Mouse (Mus musculus): ENCODE data around the gene Gdap1l1.
"Not testable (repeated sequence)": the region's sequence is repeated elsewhere in the genome, so short reads cannot be mapped to it uniquely, and the experiment has no call there.

Gene Gdap1l1

DNA sequence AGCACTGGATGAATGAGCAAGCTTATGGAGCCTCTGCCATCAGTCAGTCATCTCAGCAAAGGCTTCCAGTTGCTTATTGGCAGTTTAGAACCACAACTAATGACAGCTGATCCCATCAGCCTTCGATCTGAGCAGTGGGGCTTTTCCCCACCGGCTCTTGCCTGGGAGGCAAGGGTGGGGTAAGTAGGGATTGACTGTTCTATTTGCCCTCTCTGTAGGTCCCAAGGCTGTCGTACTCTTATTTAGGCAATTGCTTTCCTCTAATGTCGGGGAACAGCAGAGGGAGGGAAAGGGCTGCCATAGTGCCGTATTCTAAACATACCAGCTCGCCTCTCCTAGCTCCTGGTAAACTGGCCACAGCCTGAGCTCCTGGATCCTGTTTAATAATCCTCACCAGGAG is 13.7 kb upstream of the Gdap1l1 start, which contains the start of gene Oser1:
Gene Oser1 (minus strand): TSS at position 101 of the 400 bp plus-strand sequence.
- no peak for DNase-seq (ENCODE audit: low spot score)

DNA sequence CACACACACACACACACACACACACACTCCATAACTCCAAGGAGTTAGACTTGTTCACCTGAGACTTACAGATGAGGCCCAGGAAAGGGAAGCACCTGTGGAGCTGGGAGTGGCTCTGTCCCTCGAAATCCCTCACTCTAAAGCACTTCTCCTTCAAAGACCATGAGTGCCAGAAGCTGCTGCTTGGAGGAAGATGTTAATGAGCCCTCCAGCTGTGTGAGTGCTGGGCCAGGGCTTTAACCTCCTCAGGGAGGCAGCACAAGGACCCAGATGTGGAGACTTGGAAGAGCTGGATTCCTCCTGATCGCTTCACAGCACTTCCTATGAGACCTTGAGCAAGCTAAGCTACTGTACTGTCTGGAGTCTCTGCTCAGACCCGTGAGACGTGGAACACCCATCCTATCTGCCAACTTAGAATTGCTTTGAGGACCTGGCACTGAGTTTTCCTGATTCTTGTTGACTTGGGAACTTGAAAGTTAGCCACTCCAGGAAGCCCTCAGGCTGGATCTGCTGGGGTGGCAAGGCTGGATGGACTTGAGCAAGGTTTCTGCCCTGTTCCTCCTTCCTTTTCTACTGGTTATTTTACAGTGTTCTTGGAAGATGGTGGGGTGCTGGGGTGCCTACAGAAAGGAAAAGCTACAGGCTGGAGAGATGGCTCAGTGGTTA is 9.8 kb upstream of the Gdap1l1 start:
- DNase-seq (ENCODE audit: low spot score), result no peak

GRCm38 (mm10) chr2:163431289-163431688 is 7.0 kb upstream of the Gdap1l1 start:
- no peak for DNase-seq (ENCODE audit: low spot score)

DNA sequence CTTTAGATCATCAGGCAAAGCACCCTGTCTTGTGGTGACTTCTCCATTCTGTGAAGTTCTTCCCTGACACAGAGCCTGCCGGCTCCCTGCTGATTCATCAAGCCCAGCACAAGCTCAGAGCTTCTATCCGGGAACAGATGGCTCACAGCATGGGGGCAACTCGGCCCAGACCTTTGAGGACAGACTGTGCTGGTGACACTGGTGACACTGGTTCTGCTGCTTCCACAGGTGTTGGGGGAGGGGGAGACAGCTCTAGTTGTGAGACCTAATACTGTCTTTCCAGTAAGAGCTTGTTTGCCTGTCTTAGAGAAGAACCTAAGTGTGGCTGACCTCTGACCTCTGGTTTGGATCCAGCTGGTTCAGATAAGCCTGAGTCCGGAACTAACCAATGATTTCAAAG is 4.3 kb upstream of the Gdap1l1 start:
- DNase-seq (ENCODE audit: low spot score), result no peak

GRCm38 (mm10) chr2:163437800-163438199 is 476 bp upstream of the Gdap1l1 start:
- DNase-seq (ENCODE audit: low spot score), result no peak

DNA sequence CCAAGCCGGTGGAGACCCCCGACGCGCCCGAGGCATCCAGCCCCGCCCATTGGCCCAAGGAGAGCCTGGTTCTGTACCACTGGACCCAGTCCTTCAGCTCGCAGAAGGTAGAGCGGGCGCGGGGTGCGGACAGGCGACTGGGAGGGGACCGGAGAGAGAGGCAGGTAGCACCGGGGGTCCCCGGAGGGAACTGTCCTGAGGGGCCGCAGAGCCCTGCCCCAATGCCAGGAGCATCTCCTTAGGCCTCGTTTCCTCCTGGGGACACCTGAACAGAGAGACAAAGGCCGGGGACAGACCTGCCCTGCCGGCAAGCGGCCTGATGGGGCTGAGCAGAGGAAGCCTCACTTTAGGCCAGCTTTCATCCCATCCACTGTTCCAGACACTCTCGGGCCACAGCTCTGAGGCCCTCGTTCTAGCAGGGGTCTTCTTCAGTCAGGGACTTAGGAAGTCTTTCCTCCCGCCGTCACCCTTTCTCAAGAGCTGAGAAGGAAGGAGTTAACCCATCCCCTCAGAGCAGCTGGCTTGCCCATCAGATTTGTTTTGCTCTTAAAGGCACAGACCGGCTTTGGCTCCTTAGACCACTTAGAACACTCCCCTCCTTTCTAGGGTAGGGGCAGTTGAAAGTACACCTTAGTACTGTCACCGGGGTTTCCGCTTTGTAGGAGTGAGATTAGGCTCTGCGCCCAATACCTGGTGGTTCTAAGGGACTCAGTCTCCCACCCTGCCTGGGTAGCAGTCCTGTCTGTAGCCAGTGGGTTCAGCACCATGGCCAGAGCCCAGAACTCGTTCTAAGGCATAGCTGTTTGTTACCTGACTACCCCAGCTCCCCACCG is 559 bp downstream of the Gdap1l1 start:
- DNase-seq (ENCODE audit: low spot score), result peak; percentile 81

- DNase-seq (ENCODE audit: low spot score), result no peak
Measured at GRCm38 (mm10) chr2:163439488-163439887, 1.2 kb downstream of the Gdap1l1 start.

- DNase-seq (ENCODE audit: low spot score), result no peak
Measured at GRCm38 (mm10) chr2:163443543-163443942, 5.3 kb downstream of the Gdap1l1 start.

GRCm38 (mm10) chr2:163444017-163444416 is 5.7 kb downstream of the Gdap1l1 start:
- DNase-seq (ENCODE audit: low spot score), result no peak

GRCm38 (mm10) chr2:163447375-163447774 is 9.1 kb downstream of the Gdap1l1 start:
- DNase-seq (ENCODE audit: low spot score), result no peak

- DNase-seq (ENCODE audit: low spot score), result no peak
Measured at GRCm38 (mm10) chr2:163449276-163449675, 11.0 kb downstream of the Gdap1l1 start.

GRCm38 (mm10) chr2:163450668-163451295 is 12.5 kb downstream of the Gdap1l1 start:
- no peak for DNase-seq (ENCODE audit: low spot score)

- no peak for DNase-seq (ENCODE audit: low spot score)
Measured at GRCm38 (mm10) chr2:163452738-163453137, 14.5 kb downstream of the Gdap1l1 start.

DNA sequence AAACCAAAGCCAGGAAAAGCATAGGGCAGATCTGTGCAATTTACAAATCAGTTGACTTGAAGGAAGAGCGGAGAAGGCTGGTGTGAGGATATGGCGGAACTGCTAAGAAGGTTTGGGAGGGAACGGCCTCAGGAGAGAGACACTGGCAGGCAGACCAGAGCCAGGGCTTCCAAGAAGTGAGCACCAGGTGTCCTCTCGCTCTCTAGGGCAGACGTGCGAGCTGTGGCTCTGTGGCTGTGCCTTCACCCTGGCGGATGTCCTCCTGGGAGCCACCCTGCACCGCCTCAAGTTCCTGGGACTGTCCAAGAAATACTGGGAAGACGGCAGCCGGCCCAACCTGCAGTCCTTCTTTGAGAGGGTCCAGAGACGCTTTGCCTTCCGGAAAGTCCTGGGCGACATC is 15.1 kb downstream of the Gdap1l1 start:
- no peak for DNase-seq (ENCODE audit: low spot score)

GRCm38 (mm10) chr2:163458539-163459265 is 20.4 kb downstream of the Gdap1l1 start:
- no peak for DNase-seq (ENCODE audit: low spot score)

GRCm38 (mm10) chr2:163459380-163459779 is 21.1 kb downstream of the Gdap1l1 start:
- no peak for DNase-seq (ENCODE audit: low spot score)

- DNase-seq (ENCODE audit: low spot score), result no peak
Measured at GRCm38 (mm10) chr2:163460622-163461021, 22.3 kb downstream of the Gdap1l1 start.

GRCm38 (mm10) chr2:163461307-163461706 is 23.0 kb downstream of the Gdap1l1 start:
- not testable (repeated sequence) for DNase-seq (ENCODE audit: low spot score)

GRCm38 (mm10) chr2:163462386-163462785 is 24.1 kb downstream of the Gdap1l1 start:
- no peak for DNase-seq (ENCODE audit: low spot score)

DNA sequence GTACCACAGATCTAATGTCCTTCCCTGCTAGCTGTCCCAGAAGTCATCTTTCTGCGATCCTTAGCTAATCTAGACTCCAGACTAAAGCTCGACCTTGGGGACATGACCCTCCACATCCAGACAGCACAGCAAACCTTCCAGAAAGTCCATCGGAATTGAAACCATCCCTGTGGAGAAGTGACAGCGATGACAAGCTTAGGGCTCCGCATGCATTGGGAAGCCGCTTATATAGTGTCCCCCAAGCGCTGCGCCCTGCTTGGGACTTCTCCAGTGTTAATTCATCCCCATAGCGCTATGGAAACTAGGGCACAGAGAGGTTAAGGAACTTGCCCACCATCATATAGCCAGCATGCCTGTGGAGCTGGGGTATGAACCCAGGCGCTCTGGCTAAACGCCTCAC is 24.5 kb downstream of the Gdap1l1 start:
- DNase-seq (ENCODE audit: low spot score), result no peak

DNA sequence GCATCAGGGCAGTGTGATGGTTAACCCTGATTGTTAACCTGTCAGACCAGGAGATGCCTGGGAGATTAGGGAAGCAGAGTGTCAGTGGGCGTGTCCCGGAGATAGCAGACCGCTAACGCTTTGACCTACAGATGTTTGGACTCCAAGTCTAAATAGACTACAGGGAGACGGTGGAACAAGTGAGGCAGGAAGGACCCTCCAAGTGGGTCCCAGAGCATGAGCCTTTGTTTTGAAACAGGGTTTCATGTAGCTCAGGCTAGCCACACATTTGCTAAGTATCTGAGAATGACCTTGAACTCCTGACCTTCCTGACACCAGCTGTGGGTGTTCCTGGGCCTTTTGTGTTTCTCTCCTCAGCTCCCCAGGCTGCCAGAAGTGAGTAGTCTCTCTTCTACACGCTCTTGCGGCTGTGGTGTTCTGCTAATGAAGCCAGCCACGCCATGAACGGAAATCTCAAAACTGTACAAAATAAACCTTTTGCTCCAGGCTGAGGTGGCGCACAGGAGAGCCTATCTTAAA is 25.0 kb downstream of the Gdap1l1 start:
- DNase-seq (ENCODE audit: low spot score), result no peak

DNA sequence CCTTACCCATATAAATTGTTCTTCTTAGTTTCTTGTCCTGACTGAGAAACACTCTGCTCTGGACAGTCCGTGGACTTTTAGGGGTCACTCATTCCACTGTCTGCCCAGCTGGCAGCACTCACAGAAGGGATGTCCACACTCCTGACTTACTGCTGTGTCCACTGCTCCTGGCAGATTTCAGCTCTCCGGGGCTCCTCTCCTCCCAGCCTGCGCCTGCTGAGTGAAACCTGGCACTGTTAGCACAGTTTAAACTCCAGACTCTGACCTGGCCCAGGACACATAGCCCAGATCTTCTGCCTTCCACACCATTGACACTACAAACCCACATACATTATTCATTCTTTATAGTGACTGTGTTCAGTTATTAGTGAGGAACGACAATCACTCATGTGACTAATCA is 25.7 kb downstream of the Gdap1l1 start:
- DNase-seq (ENCODE audit: low spot score), result no peak
